In genomic region chr1:156365740-156366139, GRCm38 (mm10) we compare ENCODE assay signal across 8 mouse cellular contexts. TPM values are rescaled to one million over a fixed set of nuclear protein-coding genes. Genes with fewer than 3 reads are reported as not detected.
DNase-seq lines count a peak whose midpoint lies in the region; ATAC-seq and TF ChIP-seq lines count a peak whose summit lies in the region.

TSS of gene Gm2000 (plus strand) at chr1:156366040.

- no peak within 1 kb of the TSS for H3K27ac ChIP-seq in forebrain, embryonic 15.5 days (replicated peaks)
- H3K27ac ChIP-seq in hindbrain, embryonic 12.5 days, result no peak within 1 kb of the TSS
- no peak within 1 kb of the TSS for H3K27ac ChIP-seq in liver, embryonic 14.5 days

- in situ Hi-C loops in Patski (cut with MboI; ENCODE audit: low pct_unique_long_range_greater_than_20kb), result no loop called here

- no peak within 1 kb of the TSS for H3K9ac ChIP-seq in forebrain, embryonic 15.5 days (replicated peaks)
- no peak within 1 kb of the TSS for H3K9ac ChIP-seq in hindbrain, embryonic 12.5 days
- H3K9ac ChIP-seq in liver, embryonic 14.5 days (replicated peaks), result no peak within 1 kb of the TSS

- ATAC-seq in CD4-positive, CD25-positive, alpha-beta regulatory T cell, adult 4 months, result no peak
- no peak for ATAC-seq in Patski
- no peak for ATAC-seq in forebrain, embryonic 15.5 days (replicated peaks)
- no peak for ATAC-seq in hindbrain, embryonic 12.5 days (ENCODE audit: low FRiP score)
- no peak for ATAC-seq in liver, embryonic 14.5 days (ENCODE audit: insufficient read depth)

- no peaks in the 10 kb centered on the region for H3K36me3 ChIP-seq in forebrain, embryonic 15.5 days
- no peaks in the 10 kb centered on the region for H3K36me3 ChIP-seq in hindbrain, embryonic 12.5 days
- no peaks in the 10 kb centered on the region for H3K36me3 ChIP-seq in liver, embryonic 14.5 days (replicated peaks; ENCODE audit: control insufficient read depth, insufficient read depth, low read depth)

- DNase-seq in Patski (ENCODE audit: low read depth, low spot score), result no peak
- no peak for DNase-seq in liver, embryonic 14.5 days (ENCODE audit: low read depth in 3 of 3, low spot score in 3 of 3)
- DNase-seq in embryo, embryonic 11 days, result no peak
- DNase-seq in right cerebral cortex, postnatal 36 days (ENCODE audit: low spot score in 2 of 2), result no peak
- no peak for DNase-seq in thymus, adult 18-20 months

- no peak within 1 kb of the TSS for H3K4me3 ChIP-seq in forebrain, embryonic 15.5 days
- no peak within 1 kb of the TSS for H3K4me3 ChIP-seq in hindbrain, embryonic 12.5 days
- no peak within 1 kb of the TSS for H3K4me3 ChIP-seq in liver, embryonic 14.5 days (ENCODE audit: insufficient read depth in 1 of 2, low read depth in 2 of 2, low read length in 2 of 2)

- no peaks in the 10 kb centered on the region for H3K4me1 ChIP-seq in forebrain, embryonic 15.5 days
- H3K4me1 ChIP-seq in hindbrain, embryonic 12.5 days, result no peaks in the 10 kb centered on the region
- H3K4me1 ChIP-seq in liver, embryonic 14.5 days (replicated peaks; ENCODE audit: control insufficient read depth in 2 of 2, insufficient read depth in 2 of 2, low read length in 1 of 2), result no peaks in the 10 kb centered on the region

- 96% methylated on average over 8 of the region's 8 CpGs for WGBS in forebrain, embryonic 15.5 days
- 93% methylated on average over 8 of the region's 8 CpGs for WGBS in hindbrain, embryonic 12.5 days
- 87% methylated on average over 8 of the region's 8 CpGs for WGBS in liver, embryonic 14.5 days (ENCODE audit: insufficient replicate concordance)

- no peak for TF ChIP-seq EP300 in liver, embryonic 14.5 days (IDR thresholded peaks at IDR 0.05; ENCODE audit: low read depth)

- H3K27me3 ChIP-seq in Patski, result peaks cover 3% of the 10 kb centered on the region
- no peaks in the 10 kb centered on the region for H3K27me3 ChIP-seq in forebrain, embryonic 15.5 days
- no peaks in the 10 kb centered on the region for H3K27me3 ChIP-seq in hindbrain, embryonic 12.5 days
- no peaks in the 10 kb centered on the region for H3K27me3 ChIP-seq in liver, embryonic 14.5 days (ENCODE audit: control insufficient read depth, insufficient read depth, low read length)

- CTCF ChIA-PET in Patski (lab: Charles Lee), result no interaction called here

- H3K4me2 ChIP-seq in forebrain, embryonic 15.5 days (replicated peaks), result no peak within 1 kb of the TSS
- H3K4me2 ChIP-seq in hindbrain, embryonic 12.5 days (replicated peaks), result no peak within 1 kb of the TSS
- H3K4me2 ChIP-seq in liver, embryonic 14.5 days (ENCODE audit: low read depth), result no peak within 1 kb of the TSS

- TF ChIP-seq CTCF in Patski (IDR thresholded peaks at IDR 0.05), result no peak
- no peak for TF ChIP-seq CTCF in liver, embryonic 14.5 days (IDR thresholded peaks at IDR 0.05; ENCODE audit: low read depth)

- POLR2A ChIA-PET in Patski (lab: Charles Lee), result no interaction called here

- no peaks in the 10 kb centered on the region for H3K9me3 ChIP-seq in forebrain, embryonic 15.5 days
- no peaks in the 10 kb centered on the region for H3K9me3 ChIP-seq in hindbrain, embryonic 12.5 days (replicated peaks)
- H3K9me3 ChIP-seq in liver, embryonic 14.5 days (ENCODE audit: control insufficient read depth, low read length), result no peaks in the 10 kb centered on the region

RNA-seq across cellular contexts. Expression of gene Gm2000, which starts in this region (rescaled TPM):
- polyA plus RNA-seq in CD4-positive, CD25-positive, alpha-beta regulatory T cell, adult 4 months (2017; shearing (Covaris generic)), result 1,000 to 10,000 TPM; 2,130 to 3,550 TPM
- polyA plus RNA-seq in Patski (2021), result 567 TPM
- 588 and 629 TPM in 2 replicates for polyA plus RNA-seq in forebrain, embryonic 15.5 days (2015; fragmentation: Nextera tagmentation; extraction: Ambion mirVana)
- 612 and 684 TPM in 2 replicates for polyA plus RNA-seq in hindbrain, embryonic 12.5 days (2016; fragmentation: Nextera tagmentation; extraction: Ambion mirVana)
- 150 and 744 TPM in 2 replicates for polyA plus RNA-seq in liver, embryonic 14.5 days (2012; rRNA removed)
- 677 and 682 TPM in 2 replicates for polyA plus RNA-seq in liver, embryonic 14.5 days (2014; fragmentation: Nextera tagmentation; extraction: Ambion mirVana)
